Mouse (Mus musculus): ENCODE results near the gene Reep3. TPM values are rescaled to one million over a fixed set of nuclear protein-coding genes. Genes with fewer than 3 reads are reported as not detected.

Reep3 gene
- polyA plus RNA-seq, 1 experiment from 2014 or later, result 23.2 TPM

DNA sequence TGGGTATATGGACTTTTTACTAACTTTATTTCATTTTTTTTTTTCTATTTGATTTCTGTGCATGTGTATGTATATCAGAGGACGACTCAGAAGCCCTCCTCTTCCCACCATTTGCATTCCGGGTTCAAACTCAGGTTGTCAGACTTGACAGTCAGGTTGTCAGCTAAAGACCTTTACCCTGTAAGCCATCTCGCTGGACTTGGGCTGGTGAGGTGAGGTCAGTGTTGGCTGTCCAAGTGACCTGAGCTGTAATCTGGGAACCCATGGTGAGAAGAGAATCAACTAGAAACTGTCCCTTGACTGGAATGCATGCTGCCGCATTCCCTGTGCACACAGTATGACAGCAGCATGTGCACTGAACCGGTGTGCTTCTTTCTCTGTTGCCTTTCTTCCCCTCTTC is 12.9 kb upstream of the Reep3 start:
- 80% methylated on average over 5 of the region's 5 CpGs for WGBS

DNA sequence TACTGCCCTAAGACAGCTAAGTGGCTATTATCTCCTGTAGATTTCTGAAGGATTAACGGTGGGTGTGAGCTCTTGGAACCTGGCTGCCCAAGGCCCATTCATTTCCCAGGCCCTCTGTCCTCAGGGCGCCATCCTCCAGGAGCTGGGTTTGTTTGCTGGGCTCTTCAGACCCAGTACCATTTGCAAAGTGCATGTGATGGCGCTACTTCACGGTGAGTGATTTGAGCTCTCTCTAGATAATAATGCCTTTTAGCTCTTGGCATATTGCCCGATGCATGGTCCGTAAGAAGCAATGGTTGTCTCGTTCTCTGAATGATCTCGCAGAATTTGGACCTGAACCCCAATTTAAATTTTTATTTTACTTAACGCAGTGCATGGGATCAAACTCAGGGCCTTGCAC is 11.4 kb upstream of the Reep3 start:
- H3K4me1 ChIP-seq, result peaks cover 92% of the 10 kb centered on the region
- no peaks in the 10 kb centered on the region for H3K9me3 ChIP-seq
- no peaks in the 10 kb centered on the region for H3K27me3 ChIP-seq (replicated peaks)
- ATAC-seq (ENCODE audit: extremely low read depth, insufficient number of reproducible peaks, low FRiP score, low TSS enrichment), result no peak
- 55% methylated on average over 9 of the region's 9 CpGs for WGBS
- no peak overlapping the region for H3K9ac ChIP-seq
- H3K36me3 ChIP-seq, result peaks cover 20% of the 10 kb centered on the region
- no peak overlapping the region for H3K4me2 ChIP-seq
- no peak overlapping the region for H3K4me3 ChIP-seq
- no peak overlapping the region for H3K27ac ChIP-seq (replicated peaks)

More for the DNA sequence above, 12.9 kb upstream of the Reep3 start:
- Histone ChIP-seq H3K4me1 (peaks cover 81% of the 10 kb centered on the region), H3K9me3 (no peaks in the 10 kb centered on the region), H3K27me3 (replicated peaks) (no peaks in the 10 kb centered on the region), H3K9ac (no peak overlapping the region), H3K4me2 (no peak overlapping the region), H3K36me3 (peaks cover 24% of the 10 kb centered on the region), H3K4me3 (no peak overlapping the region), H3K27ac (replicated peaks) (no peak overlapping the region)
- no peak for ATAC-seq (ENCODE audit: extremely low read depth, insufficient number of reproducible peaks, low FRiP score, low TSS enrichment)

DNA sequence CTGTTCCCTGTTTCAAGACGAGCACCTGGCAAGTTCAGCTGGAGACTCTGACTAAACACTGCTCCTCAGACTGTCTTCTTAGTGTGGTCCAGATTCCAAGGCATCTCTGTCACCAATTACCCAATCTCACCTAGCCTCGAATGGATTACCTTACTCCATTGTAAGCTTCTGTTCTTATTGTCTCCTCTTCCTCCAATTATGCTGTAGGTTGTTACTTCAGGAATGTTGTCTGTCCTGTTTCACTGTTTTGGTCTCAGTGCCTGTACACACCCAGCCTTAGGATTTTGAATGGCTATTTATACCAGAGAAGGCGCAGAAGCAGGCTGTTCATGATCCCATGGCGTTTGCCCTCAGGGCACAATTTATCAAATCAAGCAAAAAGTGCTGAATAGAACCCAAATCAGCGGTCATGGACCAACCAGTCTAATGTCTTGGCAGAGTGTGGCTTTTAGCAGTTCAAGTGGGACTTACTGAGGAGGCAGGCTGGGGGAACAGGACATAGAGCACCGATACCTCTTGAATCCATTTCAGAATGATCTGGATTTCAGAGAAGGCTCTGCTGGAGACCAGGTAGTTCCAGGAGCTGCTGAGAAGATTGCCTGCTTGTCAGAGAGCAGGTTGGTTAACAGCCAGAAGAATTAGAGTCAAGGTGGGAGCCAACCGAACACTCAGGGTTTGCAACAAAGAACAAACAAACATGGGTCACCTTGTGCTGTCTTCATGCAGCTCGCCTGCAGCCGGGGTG is 10.4 kb upstream of the Reep3 start:
- Histone ChIP-seq H3K27ac (replicated peaks) (no peak overlapping the region), H3K9ac (0 out of 2 replicates have a peak overlapping the region, but pooled peaks have one; percentile 12), H3K4me2 (no peak overlapping the region), H3K9me3 (no peaks in the 10 kb centered on the region), H3K27me3 (replicated peaks) (no peaks in the 10 kb centered on the region), H3K36me3 (peaks cover 20% of the 10 kb centered on the region), H3K4me1 (peaks cover 96% of the 10 kb centered on the region), H3K4me3 (no peak overlapping the region)
- ATAC-seq (ENCODE audit: extremely low read depth, insufficient number of reproducible peaks, low FRiP score, low TSS enrichment), result no peak
- WGBS, result 66% methylated on average over 9 of the region's 9 CpGs

DNA sequence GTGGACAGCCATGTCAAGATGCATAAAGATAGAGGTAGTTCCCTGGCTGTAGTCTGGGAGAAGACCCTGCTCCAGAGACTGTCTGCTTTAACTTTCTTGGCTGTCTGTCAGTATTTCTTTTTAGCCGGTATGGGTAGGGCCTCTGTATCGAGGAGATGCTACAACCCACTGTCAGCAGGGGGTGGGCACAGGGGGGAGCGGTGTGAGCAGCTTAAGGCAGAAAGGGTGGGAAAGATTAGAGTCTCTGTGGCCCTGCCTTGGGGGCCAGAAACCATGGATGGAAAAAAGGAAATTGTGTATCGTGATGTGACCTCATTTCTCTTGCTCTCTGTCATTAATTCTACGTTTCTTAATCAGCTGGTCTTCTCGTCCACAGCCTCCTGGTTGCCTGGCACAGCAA is 9.7 kb upstream of the Reep3 start:
- Histone ChIP-seq H3K4me1 (peaks cover 96% of the 10 kb centered on the region), H3K27me3 (replicated peaks) (no peaks in the 10 kb centered on the region), H3K4me3 (no peak overlapping the region), H3K4me2 (no peak overlapping the region), H3K36me3 (peaks cover 20% of the 10 kb centered on the region), H3K9ac (0 out of 2 replicates have a peak overlapping the region, but pooled peaks have one; percentile 16), H3K9me3 (no peaks in the 10 kb centered on the region), H3K27ac (replicated peaks) (no peak overlapping the region)
- ATAC-seq (ENCODE audit: extremely low read depth, insufficient number of reproducible peaks, low FRiP score, low TSS enrichment), result no peak
- 61% methylated on average over 6 of the region's 6 CpGs for WGBS

GRCm38 (mm10) chr10:67105331-67106217 is 8.8 kb upstream of the Reep3 start:
- Histone ChIP-seq H3K4me1 (peaks cover 96% of the 10 kb centered on the region), H3K4me3 (no peak overlapping the region), H3K27ac (replicated peaks) (peak overlapping the region; percentile 30; the same call in 1 of the 2 replicates), H3K9ac (no peak overlapping the region), H3K4me2 (peak overlapping the region; percentile 10; the same call in 1 of the 2 replicates), H3K9me3 (no peaks in the 10 kb centered on the region), H3K36me3 (peaks cover 20% of the 10 kb centered on the region), H3K27me3 (replicated peaks) (no peaks in the 10 kb centered on the region)
- no peak for ATAC-seq (ENCODE audit: extremely low read depth, insufficient number of reproducible peaks, low FRiP score, low TSS enrichment)
- WGBS, result 40% methylated on average over 19 of the region's 19 CpGs

- no peaks in the 10 kb centered on the region for H3K27me3 ChIP-seq (replicated peaks)
- H3K9me3 ChIP-seq, result no peaks in the 10 kb centered on the region
- H3K4me3 ChIP-seq, result no peak overlapping the region
- H3K9ac ChIP-seq, result peak overlapping the region; percentile 13; the same call in 1 of the 2 replicates
- peak overlapping the region; percentile 38 for H3K4me2 ChIP-seq
- no peak for ATAC-seq (ENCODE audit: extremely low read depth, insufficient number of reproducible peaks, low FRiP score, low TSS enrichment)
- H3K36me3 ChIP-seq, result peaks cover 20% of the 10 kb centered on the region
- 18% methylated on average over 9 of the region's 9 CpGs for WGBS
- H3K4me1 ChIP-seq, result peaks cover 98% of the 10 kb centered on the region
- peak overlapping the region; percentile 30 for H3K27ac ChIP-seq (replicated peaks)
Measured at GRCm38 (mm10) chr10:67104543-67104942, 7.8 kb upstream of the Reep3 start.

DNA sequence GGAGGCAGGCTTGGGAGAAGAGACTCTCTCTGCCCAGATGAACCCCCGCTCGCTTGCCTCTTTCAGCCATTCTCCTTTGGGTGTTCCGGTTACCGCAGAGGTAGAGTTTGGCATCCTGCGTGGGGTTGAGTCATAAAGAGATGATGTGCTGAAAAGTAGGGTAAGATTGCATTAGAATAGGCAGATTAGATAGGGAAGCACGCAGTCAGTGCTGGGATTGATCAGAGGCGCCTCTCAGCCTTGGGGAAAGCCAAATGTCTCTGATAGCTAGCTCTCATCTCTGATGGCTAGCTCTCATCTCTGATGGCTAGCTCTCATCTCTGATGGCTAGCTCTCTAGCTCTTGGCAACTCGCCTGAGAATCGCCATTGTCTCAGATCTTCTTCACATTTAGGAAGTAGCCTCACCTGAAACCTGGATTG is 4.1 kb upstream of the Reep3 start:
- peak overlapping the region; percentile 20; the same call in 1 of the 2 replicates for H3K4me2 ChIP-seq
- H3K36me3 ChIP-seq, result no peaks in the 10 kb centered on the region
- H3K9ac ChIP-seq, result peak overlapping the region; percentile 20; the same call in 1 of the 2 replicates
- peaks cover 83% of the 10 kb centered on the region for H3K4me1 ChIP-seq
- H3K9me3 ChIP-seq, result no peaks in the 10 kb centered on the region
- no peak overlapping the region for H3K4me3 ChIP-seq
- ATAC-seq (ENCODE audit: extremely low read depth, insufficient number of reproducible peaks, low FRiP score, low TSS enrichment), result no peak
- H3K27me3 ChIP-seq (replicated peaks), result no peaks in the 10 kb centered on the region
- H3K27ac ChIP-seq (replicated peaks), result no peak overlapping the region
- WGBS, result 39% methylated on average over 9 of the region's 9 CpGs

DNA sequence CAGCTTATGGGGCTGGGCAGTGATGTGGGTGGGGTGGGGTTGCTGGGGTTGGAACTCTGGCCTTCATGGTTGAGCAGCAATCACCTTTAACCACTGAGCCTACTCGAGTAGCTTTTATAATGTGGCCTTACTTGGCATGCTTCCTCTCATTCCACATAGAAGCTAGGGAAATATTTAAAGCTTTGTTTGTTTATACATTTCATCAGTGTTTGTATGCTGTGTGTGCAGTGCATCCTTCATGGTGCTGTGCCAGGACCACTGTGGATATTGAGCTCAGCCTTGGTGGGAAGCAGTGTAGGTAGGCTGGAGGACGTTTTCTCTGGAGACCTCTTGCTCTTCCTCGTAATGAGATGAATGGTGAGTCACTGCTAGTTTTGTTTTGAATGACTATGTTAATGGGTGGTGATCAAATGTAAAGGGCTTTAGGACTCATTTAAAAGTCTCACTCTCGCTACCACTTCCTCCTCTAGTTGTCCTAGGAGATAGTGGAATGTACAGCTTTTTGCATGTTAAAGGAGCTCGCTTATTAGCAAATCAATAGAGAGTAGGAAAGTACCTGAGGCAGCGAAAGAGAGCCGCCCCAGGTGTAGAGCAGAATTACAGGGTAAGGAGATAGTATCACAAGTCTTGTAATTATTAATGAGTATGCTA is 3.4 kb upstream of the Reep3 start:
- H3K4me1 ChIP-seq, result peaks cover 76% of the 10 kb centered on the region
- H3K27ac ChIP-seq (replicated peaks), result no peak overlapping the region
- WGBS, result 55% methylated on average over 7 of the region's 7 CpGs
- no peak overlapping the region for H3K4me3 ChIP-seq
- no peaks in the 10 kb centered on the region for H3K36me3 ChIP-seq
- no peak for ATAC-seq (ENCODE audit: extremely low read depth, insufficient number of reproducible peaks, low FRiP score, low TSS enrichment)
- H3K9me3 ChIP-seq, result no peaks in the 10 kb centered on the region
- no peak overlapping the region for H3K9ac ChIP-seq
- no peak overlapping the region for H3K4me2 ChIP-seq
- no peaks in the 10 kb centered on the region for H3K27me3 ChIP-seq (replicated peaks)

- H3K4me1 ChIP-seq, result peaks cover 74% of the 10 kb centered on the region
- ATAC-seq (ENCODE audit: extremely low read depth, insufficient number of reproducible peaks, low FRiP score, low TSS enrichment), result no peak
- no peaks in the 10 kb centered on the region for H3K9me3 ChIP-seq
- H3K4me2 ChIP-seq, result peak overlapping the region; percentile 76
- H3K9ac ChIP-seq, result peak overlapping the region; percentile 100
- 44% methylated on average over 13 of the region's 13 CpGs for WGBS
- H3K27me3 ChIP-seq (replicated peaks), result no peaks in the 10 kb centered on the region
- peak overlapping the region; percentile 99; the same call in 1 of the 2 replicates for H3K27ac ChIP-seq (replicated peaks)
- peak overlapping the region; percentile 90 for H3K4me3 ChIP-seq
- H3K36me3 ChIP-seq, result no peaks in the 10 kb centered on the region
Measured at GRCm38 (mm10) chr10:67099183-67099929, 2.6 kb upstream of the Reep3 start.

DNA sequence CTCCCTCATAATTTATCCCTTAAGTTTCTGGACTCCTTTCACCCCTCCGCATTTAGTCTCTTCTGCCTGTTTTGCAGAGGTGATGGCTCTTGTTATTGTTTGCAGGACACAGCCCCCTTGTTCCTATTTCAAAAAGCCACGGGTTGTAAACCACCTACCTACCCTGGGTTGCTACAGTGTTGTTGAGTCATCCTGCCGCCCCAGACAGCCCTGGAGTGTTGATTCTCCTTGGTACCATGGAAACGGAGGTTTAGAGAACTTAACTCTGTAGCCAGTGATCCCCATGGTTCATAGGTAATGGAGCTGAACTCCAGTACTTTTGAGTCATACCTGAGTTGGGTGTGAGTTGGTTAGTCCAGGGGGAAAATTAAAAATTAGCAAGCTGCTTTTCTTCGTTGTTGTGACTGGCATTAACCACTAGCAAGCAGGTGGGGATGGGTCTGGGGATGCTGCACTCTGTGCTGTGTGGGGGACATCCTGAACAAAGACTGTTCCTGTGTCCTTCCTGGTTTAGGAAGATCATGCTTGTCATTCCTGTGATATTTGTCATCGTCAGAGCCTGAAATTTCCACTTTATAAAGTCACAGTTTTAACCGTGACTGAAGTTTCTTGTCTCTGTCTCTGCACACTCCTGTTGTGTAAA is 1.8 kb upstream of the Reep3 start:
- H3K27me3 ChIP-seq (replicated peaks), result no peaks in the 10 kb centered on the region
- no peaks in the 10 kb centered on the region for H3K36me3 ChIP-seq
- peak overlapping the region; percentile 76 for H3K4me2 ChIP-seq
- WGBS, result 14% methylated on average over 7 of the region's 7 CpGs
- no peak for ATAC-seq (ENCODE audit: extremely low read depth, insufficient number of reproducible peaks, low FRiP score, low TSS enrichment)
- H3K9ac ChIP-seq, result peak overlapping the region; percentile 100
- H3K27ac ChIP-seq (replicated peaks), result peak overlapping the region; percentile 99
- H3K9me3 ChIP-seq, result no peaks in the 10 kb centered on the region
- H3K4me3 ChIP-seq, result peak overlapping the region; percentile 90
- peaks cover 67% of the 10 kb centered on the region for H3K4me1 ChIP-seq
